8 mouse cellular contexts compared by ENCODE assay signal in genomic region chr17:88954011-88954410, GRCm38 (mm10).
DNase-seq lines count a peak whose midpoint lies in the region; ATAC-seq lines count a peak whose summit lies in the region.

No protein-coding gene starts in this region.

- no peaks in the 10 kb centered on the region for H3K27me3 ChIP-seq in hindbrain, embryonic 11.5 days (ENCODE audit: control insufficient read depth, insufficient read depth, low read length)

- H3K27ac ChIP-seq in hindbrain, embryonic 11.5 days (ENCODE audit: low read depth, low read length): no peak overlapping the region

- H3K4me1 ChIP-seq in hindbrain, embryonic 11.5 days (replicated peaks; ENCODE audit: control insufficient read depth, insufficient read depth, low read length): no peaks in the 10 kb centered on the region

- DNase-seq in kidney, adult 18-20 months: peak; percentile 6
- DNase-seq in kidney, adult 11 months: no peak
- DNase-seq in NIH3T3 (ENCODE audit: low read depth): peak; percentile 58
- DNase-seq in embryo, embryonic 11 days: peak; percentile 64
- DNase-seq in hindbrain, embryonic 11.5 days (ENCODE audit: low spot score): peak; percentile 62
- DNase-seq in left cerebral cortex, adult 8-10 months (ENCODE audit: low spot score in 2 of 2): peak; percentile 35 to 70
- peak; percentile 2 for DNase-seq in naive thymus-derived CD4-positive, alpha-beta T cell, adult 2 months (ENCODE audit: low read depth)
- DNase-seq in spleen, adult 12 weeks (ENCODE audit: low spot score): no peak

- ATAC-seq in hindbrain, embryonic 11.5 days (ENCODE audit: low FRiP score): peak; percentile 78

- no peak overlapping the region for H3K9ac ChIP-seq in hindbrain, embryonic 11.5 days (ENCODE audit: low read depth, low read length)

- H3K4me3 ChIP-seq in hindbrain, embryonic 11.5 days (ENCODE audit: low read depth, low read length): no peak overlapping the region

- H3K36me3 ChIP-seq in hindbrain, embryonic 11.5 days (ENCODE audit: control insufficient read depth, insufficient read depth, low read length): no peaks in the 10 kb centered on the region

- H3K4me2 ChIP-seq in hindbrain, embryonic 11.5 days (replicated peaks; ENCODE audit: low read depth, low read length): no peak overlapping the region

- 51% methylated on average over 5 of the region's 5 CpGs for WGBS in hindbrain, embryonic 11.5 days

- no peaks in the 10 kb centered on the region for H3K9me3 ChIP-seq in hindbrain, embryonic 11.5 days (ENCODE audit: control insufficient read depth, low read length)

Comparison
In these comparisons a context has a peak if more than half of its experiments do, and no peak if none do; other contexts are left out.
1. DNase-seq: peak in kidney, adult 18-20 months (single experiment), NIH3T3 (single experiment), embryo, embryonic 11 days (single experiment), hindbrain, embryonic 11.5 days (single experiment), left cerebral cortex, adult 8-10 months (2 of 2) and naive thymus-derived CD4-positive, alpha-beta T cell, adult 2 months (single experiment); none in kidney, adult 11 months (single experiment) and spleen, adult 12 weeks (single experiment).